In genomic region chr10:105686876-105687275, GRCm38 (mm10) we compare ENCODE assay signal across 12 mouse cellular contexts.
"Had no signal": no experiment of that assay in that cellular context is flagged by ENCODE, and none has a peak within 500 bp of the region (broad histone marks: within the 10 kb centered on the region; RNA-seq: fewer than 3 reads in every experiment).

No protein-coding gene starts in this region.

- H3K27ac ChIP-seq: limb, embryonic 13.5 days; liver, embryonic 14.5 days; midbrain, embryonic 12.5 days; neural tube, embryonic 13.5 days; stomach, embryonic 15.5 days had no signal

- DNase-seq: kidney, adult 11 months; kidney, postnatal 14 days; left cerebral cortex, postnatal 4 days; right cerebral cortex, postnatal 14 days; thymus, adult 2 months; thymus, postnatal 36 days had no signal

- H3K36me3 ChIP-seq: limb, embryonic 13.5 days; midbrain, embryonic 12.5 days; neural tube, embryonic 13.5 days; stomach, embryonic 15.5 days had no signal

- H3K4me2 ChIP-seq: limb, embryonic 13.5 days; midbrain, embryonic 12.5 days; neural tube, embryonic 13.5 days; stomach, embryonic 15.5 days had no signal

- ATAC-seq: midbrain, embryonic 16.5 days had no signal

- H3K9me3 ChIP-seq: limb, embryonic 13.5 days; midbrain, embryonic 12.5 days; stomach, embryonic 15.5 days had no signal

- H3K9ac ChIP-seq: limb, embryonic 13.5 days; liver, embryonic 14.5 days; midbrain, embryonic 12.5 days; neural tube, embryonic 13.5 days; stomach, embryonic 15.5 days had no signal

- H3K4me3 ChIP-seq: limb, embryonic 13.5 days; midbrain, embryonic 12.5 days; neural tube, embryonic 13.5 days; stomach, embryonic 15.5 days had no signal

- H3K4me1 ChIP-seq: limb, embryonic 13.5 days; midbrain, embryonic 12.5 days; stomach, embryonic 15.5 days had no signal

- H3K27me3 ChIP-seq: limb, embryonic 13.5 days; midbrain, embryonic 12.5 days; neural tube, embryonic 13.5 days; stomach, embryonic 15.5 days had no signal
